Mouse (Mus musculus) kidney, postnatal 0 days (tissue): ENCODE results near the gene H2-D1. TPM values are rescaled to one million over a fixed set of nuclear protein-coding genes. Genes with fewer than 3 reads are reported as not detected.

Source experiments
- ATAC-seq: fragments of 200-750 bp; cut with Nextera tagmentation; replicated peaks from 2 replicates; pipeline ENCODE4 v1.8.0; 2017; ENCODE audit warnings: low read depth, moderate number of reproducible peaks, moderate TSS enrichment, moderate library complexity; ENCODE audit not compliant: low FRiP score
- DNase-seq: peaks from one replicate; pipeline ENCODE4 v3.0.0-alpha.2; 2016; ENCODE audit warnings: low spot score
- H3K27ac ChIP-seq: fragments of 300-500 bp; sonication (generic); 2 replicates; pipeline ENCODE4 v1.5.1; 2014; ENCODE audit warnings: mild to moderate bottlenecking
- H3K27me3 ChIP-seq: fragments of 300-500 bp; sonication (generic); 2 replicates; pipeline ENCODE4 v1.6.1; 2014; ENCODE audit warnings: low read length, mixed read lengths; ENCODE audit not compliant: insufficient read depth
- H3K36me3 ChIP-seq: fragments of 300-500 bp; sonication (generic); 2 replicates; pipeline ENCODE4 v1.6.1; 2014; ENCODE audit warnings: low read length, mixed read lengths; ENCODE audit not compliant: insufficient read depth
- H3K4me1 ChIP-seq: fragments of 300-500 bp; sonication (generic); replicated peaks from 2 replicates; pipeline ENCODE4 v1.6.1; 2014; ENCODE audit warnings: antibody characterized with exemption, low read length, mixed read lengths; ENCODE audit not compliant: insufficient read depth
- H3K4me2 ChIP-seq: fragments of 300-500 bp; sonication (generic); 2 replicates; pipeline ENCODE4 v1.6.1; 2014; ENCODE audit warnings: mild to moderate bottlenecking, low read length, moderate library complexity, mixed read lengths
- H3K4me3 ChIP-seq: fragments of 300-500 bp; sonication (generic); replicated peaks from 2 replicates; pipeline ENCODE4 v1.5.1; 2014; ENCODE audit warnings: low read depth, low read length
- H3K9ac ChIP-seq: fragments of 300-500 bp; sonication (generic); 2 replicates; pipeline ENCODE4 v1.6.1; 2014; ENCODE audit warnings: low read depth, low read length
- H3K9me3 ChIP-seq: fragments of 300-500 bp; sonication (generic); replicated peaks from 2 replicates; pipeline ENCODE4 v1.6.1; 2016; ENCODE audit warnings: low read length, inconsistent platforms, mixed read lengths
- CTCF ChIP-seq: IDR thresholded peaks from 2 replicates; pipeline ENCODE4 v1.5.1; 2016; ENCODE audit warnings: antibody characterized with exemption, low read depth, mild to moderate bottlenecking, moderate library complexity
- WGBS: fragments of 180-500 bp; shearing (Covaris S2); extraction: QIAGEN DNeasy Blood & Tissue Kit; methylation state at CpG from one replicate; pipeline ENCODE4 v1.1.7; 2014; 5-methylcytosine and 5-hydroxymethylcytosine counted together
- polyA plus RNA-seq: library from polyadenylated mRNA; unstranded; fragments of >200 nt; fragmentation: Nextera tagmentation; extraction: Ambion mirVana; gene quantifications from 2 replicates; pipeline ENCODE4 v1.2.1, GENCODE M21; 2015

H2-D1 gene
- polyA plus RNA-seq, 1 experiment from 2014 or later, result 111 TPM

- Histone ChIP-seq H3K4me1 (peaks cover 25% of the 10 kb centered on the region), H3K4me2 (no peak overlapping the region), H3K36me3 (no peaks in the 10 kb centered on the region), H3K27ac (no peak overlapping the region), H3K9ac (no peak overlapping the region), H3K9me3 (no peaks in the 10 kb centered on the region), H3K27me3 (no peaks in the 10 kb centered on the region), H3K4me3 (no peak overlapping the region)
- DNase-seq, result no peak
- 74% methylated on average over 12 of the region's 12 CpGs for WGBS
- ATAC-seq, result no peak
- no peak for TF ChIP-seq CTCF
Measured at GRCm38 (mm10) chr17:35237504-35237903, 25.0 kb upstream of the H2-D1 start.

GRCm38 (mm10) chr17:35239700-35240099, 22.8 kb upstream of the H2-D1 start:
- Histone ChIP-seq H3K4me2 (no peak overlapping the region), H3K4me1 (peaks cover 21% of the 10 kb centered on the region), H3K36me3 (peaks cover 9% of the 10 kb centered on the region), H3K27ac (no peak overlapping the region), H3K27me3 (no peaks in the 10 kb centered on the region), H3K9ac (no peak overlapping the region), H3K4me3 (no peak overlapping the region), H3K9me3 (no peaks in the 10 kb centered on the region)
- 73% methylated on average over 5 of the region's 5 CpGs for WGBS
- TF ChIP-seq CTCF, result no peak
- DNase-seq (no peak), ATAC-seq (no peak)

DNA sequence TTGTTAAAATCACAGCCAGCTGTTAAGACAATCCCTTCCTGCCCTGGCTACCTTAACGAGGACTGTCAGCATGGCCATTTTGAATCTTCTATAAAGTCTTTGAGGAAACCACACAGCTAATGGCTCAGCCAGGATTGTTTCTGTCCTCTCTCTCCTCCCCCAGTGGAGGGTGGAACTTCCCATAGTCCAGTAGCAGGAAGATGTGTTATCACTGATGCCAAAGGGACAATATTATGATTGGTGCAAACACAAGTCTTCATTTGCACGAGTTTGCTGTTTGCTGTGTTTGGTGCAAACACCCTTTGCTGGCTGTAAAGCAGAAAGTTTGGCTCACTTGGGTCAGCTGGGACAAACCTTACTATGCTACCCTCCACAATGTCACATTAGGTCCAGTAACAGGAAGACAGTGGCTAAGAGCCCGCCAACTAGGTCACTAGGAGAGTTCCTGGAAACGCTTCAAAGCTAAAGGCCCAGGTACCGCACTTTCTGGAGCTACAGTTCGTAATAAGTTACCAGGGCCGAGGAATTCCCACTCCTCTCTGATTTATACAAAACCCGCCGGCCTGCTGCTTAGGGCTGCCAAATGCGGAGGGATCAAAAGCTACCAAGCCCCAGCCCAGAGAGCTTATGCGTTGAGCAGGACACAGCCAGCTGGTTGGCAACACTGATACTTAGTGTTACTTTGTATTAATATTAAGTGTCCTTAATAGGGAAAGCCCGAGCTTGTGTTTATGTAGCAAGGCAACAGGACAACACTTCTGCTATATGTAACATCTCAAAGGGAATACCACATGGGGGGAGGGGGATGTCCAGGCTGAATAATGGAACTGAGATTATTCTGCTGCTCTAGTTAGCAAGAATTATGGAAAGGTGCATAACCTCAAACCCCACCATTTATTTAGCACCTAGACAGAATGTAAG, 21.9 kb upstream of the H2-D1 start:
- H3K27me3 ChIP-seq, result no peaks in the 10 kb centered on the region
- peak; percentile 39 for DNase-seq
- TF ChIP-seq CTCF, result no peak

DNA sequence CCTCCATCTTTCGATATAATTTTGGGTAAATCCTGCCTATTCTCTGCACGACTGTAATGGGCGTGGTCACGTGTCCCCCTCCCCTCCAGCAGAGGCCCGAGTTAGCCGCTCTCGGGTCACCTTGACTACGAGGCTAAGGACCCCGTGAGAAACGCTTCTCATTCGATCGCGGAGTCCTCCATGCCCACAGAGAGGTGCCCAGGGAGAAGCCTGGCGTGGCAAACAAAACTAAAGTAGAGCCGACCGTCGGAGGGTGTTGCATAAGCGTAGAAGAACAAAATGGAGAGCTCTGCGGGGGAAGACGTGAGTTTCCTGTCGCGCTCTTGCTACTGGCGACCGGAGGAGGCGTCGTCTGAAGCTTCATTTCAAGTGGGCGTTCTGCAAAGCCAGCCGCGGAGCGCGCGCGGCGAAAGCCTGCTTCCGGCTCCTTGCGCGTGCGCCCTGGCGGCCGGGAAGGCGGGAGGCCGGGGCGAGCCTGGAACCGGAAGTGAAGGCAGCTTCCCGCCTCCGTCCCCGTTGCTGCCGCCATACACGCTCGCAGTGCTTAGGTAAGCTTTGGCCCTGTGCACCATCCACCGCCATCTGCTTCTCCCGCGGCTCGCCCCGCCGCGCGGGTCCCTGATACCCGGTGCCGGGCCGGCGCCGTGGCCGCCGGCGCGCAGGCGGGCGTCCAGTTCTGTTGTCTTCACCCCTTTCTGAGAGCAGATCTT, 21.1 kb upstream of the H2-D1 start, which contains the start of gene Ddx39b:
Gene Ddx39b (plus strand): TSS at position 442 of the 710 bp plus-strand sequence.
- H3K4me2 ChIP-seq, result peak within 1 kb of the TSS; percentile 84
- H3K36me3 ChIP-seq, result peaks cover 19% of the 10 kb centered on the region
- peak; percentile 27; the same call in 1 of the 2 replicates for TF ChIP-seq CTCF
- no peaks in the 10 kb centered on the region for H3K27me3 ChIP-seq
- H3K27ac ChIP-seq, result peak within 1 kb of the TSS; percentile 100
- H3K9me3 ChIP-seq, result no peaks in the 10 kb centered on the region
- peak within 1 kb of the TSS; percentile 97 for H3K4me3 ChIP-seq
- peak within 1 kb of the TSS; percentile 100 for H3K9ac ChIP-seq
- peaks cover 25% of the 10 kb centered on the region for H3K4me1 ChIP-seq
- ATAC-seq (peak; percentile 84), DNase-seq (peak; percentile 98)
- WGBS, result under 1% methylated on average over 68 of the region's 69 CpGs

More for the DNA sequence above, 21.9 kb upstream of the H2-D1 start:
- Histone ChIP-seq H3K9ac (peak overlapping the region; percentile 100), H3K4me3 (peak overlapping the region; percentile 97), H3K36me3 (peaks cover 14% of the 10 kb centered on the region), H3K4me1 (peaks cover 25% of the 10 kb centered on the region), H3K27ac (peak overlapping the region; percentile 100), H3K4me2 (peak overlapping the region; percentile 84), H3K9me3 (no peaks in the 10 kb centered on the region)
- peak; percentile 1; the same call in 1 of the 2 replicates for ATAC-seq
- 21% methylated on average over 12 of the region's 12 CpGs for WGBS

- H3K4me3 ChIP-seq, result peak overlapping the region; percentile 97
- ATAC-seq, result peak; percentile 37
- WGBS, result under 1% methylated on average over 55 of the region's 55 CpGs
- no peaks in the 10 kb centered on the region for H3K9me3 ChIP-seq
- peak; percentile 82 for DNase-seq
- peak overlapping the region; percentile 100 for H3K27ac ChIP-seq
- H3K4me2 ChIP-seq, result peak overlapping the region; percentile 84
- H3K27me3 ChIP-seq, result no peaks in the 10 kb centered on the region
- H3K9ac ChIP-seq, result peak overlapping the region; percentile 100
- peaks cover 27% of the 10 kb centered on the region for H3K36me3 ChIP-seq
- TF ChIP-seq CTCF, result no peak; the same call in 1 of the 2 replicates
- H3K4me1 ChIP-seq, result peaks cover 25% of the 10 kb centered on the region
Measured at GRCm38 (mm10) chr17:35242015-35242941, 20.3 kb upstream of the H2-D1 start.
